Mouse (Mus musculus) thymus, adult 2 months (tissue): ENCODE results near the gene Ttc3. TPM values are rescaled to one million over a fixed set of nuclear protein-coding genes. Genes with fewer than 3 reads are reported as not detected.

Experiments
- DNase-seq: peaks from one replicate; pipeline ENCODE4 v3.0.0; 2021
- H3K27ac ChIP-seq: fragments of 200-500 bp; 2 replicates; pipeline ENCODE4 v1.5.1; 2012; ENCODE audit warnings: low read length, control low read depth; ENCODE audit not compliant: control insufficient read depth, insufficient read depth
- H3K27me3 ChIP-seq: fragments of 200-500 bp; 2 replicates; pipeline ENCODE4 v1.6.1; 2012; ENCODE audit warnings: mild to moderate bottlenecking, low read length, moderate library complexity, mixed read lengths; ENCODE audit not compliant: control insufficient read depth, insufficient read depth
- H3K36me3 ChIP-seq: fragments of 200-500 bp; 2 replicates; pipeline ENCODE4 v1.6.1; 2012; ENCODE audit warnings: mild to moderate bottlenecking, low read length, moderate library complexity; ENCODE audit not compliant: control insufficient read depth, insufficient read depth
- H3K4me1 ChIP-seq: fragments of 200-500 bp; replicated peaks from 2 replicates; pipeline ENCODE4 v1.6.1; 2012; ENCODE audit warnings: low read length; ENCODE audit not compliant: control insufficient read depth, insufficient read depth
- H3K4me3 ChIP-seq: fragments of 200-500 bp; 2 replicates; pipeline ENCODE4 v1.5.1; 2012; ENCODE audit warnings: mild to moderate bottlenecking, low read length, control low read depth, moderate library complexity; ENCODE audit not compliant: control insufficient read depth, insufficient read depth
- CTCF ChIP-seq: fragments of 200-500 bp; IDR thresholded peaks from 2 replicates; pipeline ENCODE4 v1.5.1; 2012; ENCODE audit warnings: mild to moderate bottlenecking, control low read depth, low read length, moderate library complexity, borderline replicate concordance; ENCODE audit not compliant: control insufficient read depth, poor library complexity, insufficient read depth; ENCODE audit errors: extremely low read depth
- POLR2A ChIP-seq: fragments of 200-500 bp; IDR thresholded peaks from 2 replicates; pipeline ENCODE4 v1.6.1; 2012; ENCODE audit warnings: mild to moderate bottlenecking, low read length, control low read depth, moderate library complexity; ENCODE audit not compliant: control insufficient read depth, poor library complexity, insufficient read depth; ENCODE audit errors: extremely low read depth
- WGBS: fragments of 180-500 bp; shearing (Covaris S2); methylation state at CpG from one replicate; pipeline ENCODE4 v1.1.7; 2018; 5-methylcytosine and 5-hydroxymethylcytosine counted together
- polyA plus RNA-seq: library from polyadenylated mRNA; depleted of rRNA; stranded (reverse); fragments of >200 nt; gene quantifications from 2 replicates; pipeline ENCODE4 v1.2.3, GENCODE M21; 2012

Ttc3 gene
- polyA plus RNA-seq, 1 experiment = 63.6 TPM

DNA sequence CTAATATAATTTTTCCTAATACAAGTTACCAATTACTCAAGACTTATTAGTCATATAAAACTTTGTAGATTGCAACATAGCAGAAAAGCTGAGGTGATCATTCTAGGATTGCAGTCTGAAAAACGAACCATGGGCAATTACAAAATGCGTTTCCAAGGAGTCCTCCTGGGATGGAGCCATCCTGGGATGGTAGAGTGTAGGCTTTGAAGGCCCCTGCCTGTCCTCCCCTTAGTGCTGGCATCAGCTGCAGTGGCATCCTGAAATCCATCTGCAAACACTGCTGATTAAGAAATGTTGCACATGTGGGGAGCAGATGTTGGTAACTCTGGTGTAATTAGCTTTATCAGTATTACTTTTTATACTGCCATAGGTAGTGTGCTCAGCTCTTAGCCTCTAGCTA is 70.9 kb downstream of the Ttc3 start:
- TF ChIP-seq CTCF (no peak), POLR2A (no peak)

DNA sequence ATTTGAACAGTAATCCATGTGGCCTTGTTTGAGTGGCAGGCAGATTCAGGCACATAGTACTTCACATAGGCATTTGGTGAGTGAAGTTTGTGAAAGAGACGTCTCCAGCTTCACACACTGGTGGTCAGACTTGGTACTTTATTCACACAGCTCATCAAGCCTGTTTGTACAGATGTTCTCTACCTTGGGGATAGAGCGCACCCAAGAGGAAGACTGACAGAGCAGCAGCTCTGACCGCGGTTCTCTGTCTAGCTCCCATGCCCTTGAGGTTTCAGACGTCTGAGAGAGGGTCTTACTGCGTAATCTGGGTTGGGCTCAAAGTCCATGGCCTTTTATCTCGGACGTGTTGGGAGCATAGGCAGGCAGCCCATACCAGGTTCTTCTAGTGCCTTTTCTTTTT is 78.7 kb downstream of the Ttc3 start:
- TF ChIP-seq CTCF (no peak), POLR2A (no peak)
- H3K4me1 ChIP-seq = no peaks in the 10 kb centered on the region
- peaks cover 37% of the 10 kb centered on the region for H3K36me3 ChIP-seq
- 94% methylated on average over 8 of the region's 8 CpGs for WGBS
- H3K27ac ChIP-seq = no peak overlapping the region
- H3K4me3 ChIP-seq = no peak overlapping the region
- no peaks in the 10 kb centered on the region for H3K27me3 ChIP-seq
- no peak for DNase-seq

More for the DNA sequence above, 70.9 kb downstream of the Ttc3 start:
- 97% methylated on average over 2 of the region's 2 CpGs for WGBS
- DNase-seq = no peak
- no peak overlapping the region for H3K4me3 ChIP-seq
- H3K4me1 ChIP-seq = no peaks in the 10 kb centered on the region
- H3K27me3 ChIP-seq = no peaks in the 10 kb centered on the region
- peaks cover 58% of the 10 kb centered on the region for H3K36me3 ChIP-seq
- no peak overlapping the region for H3K27ac ChIP-seq

DNA sequence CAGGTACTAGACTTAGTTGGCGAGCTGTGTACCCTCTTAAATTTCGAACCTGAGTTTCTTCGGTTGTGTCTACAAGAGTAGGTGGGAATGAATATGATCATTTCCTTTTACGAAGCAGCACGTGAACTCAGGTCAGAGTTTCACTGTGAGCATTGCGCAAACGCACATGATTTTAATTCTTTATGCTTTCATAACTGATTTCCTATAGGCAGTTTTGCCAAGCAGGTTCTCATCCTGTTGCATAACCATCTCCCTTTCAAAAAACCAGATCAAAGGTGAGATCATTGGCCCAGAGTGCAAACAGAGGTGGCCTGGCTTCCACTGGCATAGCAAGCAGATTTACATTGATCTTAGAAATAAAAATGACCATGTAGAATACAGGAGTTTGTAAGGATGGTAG is 79.2 kb downstream of the Ttc3 start:
- DNase-seq = no peak
- peaks cover 38% of the 10 kb centered on the region for H3K36me3 ChIP-seq
- H3K4me1 ChIP-seq = peaks cover 2% of the 10 kb centered on the region; the same call in 1 of the 2 replicates
- TF ChIP-seq CTCF = no peak
- TF ChIP-seq POLR2A = no peak
- no peak overlapping the region for H3K4me3 ChIP-seq
- H3K27me3 ChIP-seq = no peaks in the 10 kb centered on the region
- H3K27ac ChIP-seq = no peak overlapping the region
- 98% methylated on average over 7 of the region's 7 CpGs for WGBS

DNA sequence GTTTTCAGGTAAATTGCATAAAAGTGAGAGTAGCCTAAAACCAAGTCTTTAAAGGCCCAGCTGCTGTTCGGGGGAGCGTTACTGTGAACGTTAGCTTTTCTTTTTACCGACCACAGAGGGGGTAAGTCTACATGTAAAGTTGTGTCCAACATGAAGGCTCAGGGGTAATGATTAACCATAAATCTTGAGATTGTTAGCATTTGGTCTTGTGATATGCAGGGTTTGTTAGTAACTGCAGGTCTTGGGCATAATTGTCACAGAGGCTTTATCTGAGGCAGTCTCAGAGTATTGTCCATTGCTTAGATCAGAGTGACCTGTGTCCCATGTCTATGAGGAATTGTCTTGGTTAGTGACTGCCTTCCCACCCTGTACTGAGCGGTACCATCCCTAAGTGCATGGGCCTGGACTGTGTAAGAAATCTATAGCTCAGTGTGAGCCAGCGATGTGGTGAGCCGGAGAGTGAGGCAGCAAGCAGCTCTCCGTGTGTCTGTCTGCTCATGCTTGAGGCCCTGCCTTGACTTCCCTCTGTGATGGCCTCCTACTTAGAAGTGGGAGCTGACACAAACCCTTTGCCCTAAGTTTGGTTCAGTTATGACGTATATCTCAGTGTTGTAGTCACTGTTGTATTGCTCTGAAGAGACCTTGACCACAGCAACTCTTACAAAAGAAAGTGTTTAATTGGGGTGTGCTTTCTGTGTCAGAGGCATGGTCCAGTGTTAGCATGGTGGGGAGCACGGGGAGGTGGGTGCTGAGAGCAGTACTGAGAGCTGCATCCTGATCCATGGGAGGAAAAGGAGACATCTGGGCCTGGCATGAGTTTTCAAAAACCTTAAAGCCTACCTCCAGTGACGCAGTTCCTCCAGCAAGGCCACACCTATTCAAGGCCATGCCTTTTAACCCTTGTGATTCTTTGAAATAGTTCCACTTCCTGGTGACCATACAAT is 81.4 kb downstream of the Ttc3 start:
- H3K4me1 ChIP-seq = peaks cover 2% of the 10 kb centered on the region; the same call in 1 of the 2 replicates
- H3K36me3 ChIP-seq = peaks cover 50% of the 10 kb centered on the region
- H3K27ac ChIP-seq = no peak overlapping the region
- TF ChIP-seq POLR2A = no peak
- no peak for TF ChIP-seq CTCF
- DNase-seq = no peak
- WGBS = 98% methylated on average over 11 of the region's 11 CpGs
- no peak overlapping the region for H3K4me3 ChIP-seq
- H3K27me3 ChIP-seq = no peaks in the 10 kb centered on the region

DNA sequence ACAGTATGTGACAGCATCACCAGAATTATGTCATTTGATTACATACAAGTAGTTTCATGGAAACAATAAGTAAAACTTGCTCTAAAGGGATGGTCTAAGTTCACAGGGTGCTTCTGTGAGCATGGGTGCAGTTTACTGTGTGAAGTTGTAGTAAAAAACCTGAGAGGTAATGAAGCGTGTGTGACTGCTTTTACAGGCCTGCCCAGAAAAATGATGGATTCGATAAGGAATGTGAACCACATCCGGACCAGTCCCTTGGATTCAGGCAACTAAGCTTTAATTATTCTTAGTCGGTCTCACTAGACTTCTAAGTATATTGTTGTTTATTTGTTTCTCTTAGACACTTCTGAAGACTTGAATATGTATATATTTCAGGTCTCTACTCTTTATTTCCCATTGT is 82.3 kb downstream of the Ttc3 start:
- Histone ChIP-seq H3K27ac (no peak overlapping the region), H3K36me3 (peaks cover 60% of the 10 kb centered on the region), H3K4me3 (no peak overlapping the region), H3K27me3 (no peaks in the 10 kb centered on the region), H3K4me1 (peaks cover 2% of the 10 kb centered on the region; the same call in 1 of the 2 replicates)
- DNase-seq = no peak
- TF ChIP-seq POLR2A (no peak), CTCF (no peak)
- WGBS = 97% methylated on average over 4 of the region's 4 CpGs

DNA sequence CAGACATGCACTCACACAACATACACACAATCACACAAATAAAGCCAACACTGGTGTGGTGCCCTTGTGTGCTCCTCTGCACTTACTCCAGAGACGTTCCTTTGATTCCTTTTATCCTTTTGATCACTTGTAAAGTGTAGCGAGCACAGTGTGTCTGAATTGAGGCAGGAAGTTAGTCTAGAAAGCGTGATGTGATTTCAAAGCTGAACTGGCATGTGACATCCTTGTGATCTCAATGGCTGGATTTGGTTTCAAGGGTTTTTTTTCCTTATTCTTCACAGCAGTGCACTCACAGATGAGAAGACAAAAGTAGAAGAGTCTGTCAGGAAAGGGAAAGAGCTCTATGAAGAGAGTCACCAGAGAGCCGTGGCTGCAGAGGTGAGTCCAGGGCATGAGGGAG is 83.7 kb downstream of the Ttc3 start:
- Histone ChIP-seq H3K4me1 (peaks cover 2% of the 10 kb centered on the region; the same call in 1 of the 2 replicates), H3K27ac (no peak overlapping the region; the same call in 1 of the 2 replicates), H3K36me3 (peaks cover 62% of the 10 kb centered on the region), H3K4me3 (no peak overlapping the region), H3K27me3 (no peaks in the 10 kb centered on the region)
- 23% methylated on average over 4 of the region's 4 CpGs for WGBS
- TF ChIP-seq POLR2A (no peak), CTCF (no peak)
- DNase-seq = no peak
